Comparison of ENCODE assay signal across 11 mouse cellular contexts in the genomic region with DNA sequence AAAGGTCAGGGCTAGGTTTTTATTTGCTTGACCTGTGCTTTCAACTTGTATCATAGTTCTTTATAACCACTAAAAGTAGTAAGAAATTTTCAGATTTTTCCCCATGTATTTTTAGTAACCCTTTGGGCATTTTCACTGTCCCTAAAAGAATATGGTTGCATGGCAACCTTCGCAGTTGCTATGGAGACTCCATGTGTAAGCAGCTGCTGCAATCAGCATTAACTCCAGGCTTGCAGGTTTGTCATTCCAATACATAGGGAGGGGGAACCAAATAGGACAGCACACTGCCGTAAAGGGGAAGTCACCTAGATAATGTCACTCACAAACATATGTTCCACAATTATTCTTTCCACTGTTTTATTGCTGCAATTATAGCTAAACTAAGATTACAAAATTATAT.
DNase-seq lines count a peak whose midpoint lies in the region; ATAC-seq lines count a peak whose summit lies in the region.
"Had no signal": no experiment of that assay in that cellular context is flagged by ENCODE, and none has a peak within 500 bp of the region (broad histone marks: within the 10 kb centered on the region; RNA-seq: fewer than 3 reads in every experiment).

No protein-coding gene starts in this region.

- ATAC-seq in embryonic facial prominence, embryonic 14.5 days (ENCODE audit: low read depth): peak; percentile 70; the same call in 1 of the 2 replicates
- peak; percentile 94 for ATAC-seq in hindbrain, embryonic 11.5 days (ENCODE audit: low FRiP score)

- DNase-seq in embryonic facial prominence, embryonic 14.5 days (ENCODE audit: low spot score): peak; percentile 34
- DNase-seq in hindbrain, embryonic 11.5 days (ENCODE audit: low spot score): peak; percentile 54
- peak; percentile 39 to 85 for DNase-seq in left cerebral cortex, postnatal 10 days (ENCODE audit: extremely low spot score in 1 of 2, low spot score in 2 of 2)
- peak; percentile 49 for DNase-seq in retina, embryonic 14.5 days (ENCODE audit: low spot score)
- no peak for DNase-seq in gastrocnemius, postnatal 25 days
- DNase-seq in adipocyte (ENCODE audit: low spot score): no peak
- no peak for DNase-seq in B cell, adult 2 months
- DNase-seq in kidney, postnatal 14 days: no peak
- DNase-seq: cerebellum, postnatal 36 days; liver had no signal

- no peak overlapping the region for H3K4me3 ChIP-seq in embryonic facial prominence, embryonic 14.5 days (ENCODE audit: low read depth, low read length)
- H3K4me3 ChIP-seq in hindbrain, embryonic 11.5 days (ENCODE audit: low read depth, low read length): no peak overlapping the region
- H3K4me3 ChIP-seq: heart, embryonic 12.5 days had no signal

- H3K4me2 ChIP-seq in embryonic facial prominence, embryonic 14.5 days (ENCODE audit: low read depth, low read length): no peak overlapping the region
- no peak overlapping the region for H3K4me2 ChIP-seq in hindbrain, embryonic 11.5 days (replicated peaks; ENCODE audit: low read depth, low read length)
- H3K4me2 ChIP-seq: heart, embryonic 12.5 days had no signal

- H3K4me1 ChIP-seq in embryonic facial prominence, embryonic 14.5 days (ENCODE audit: control insufficient read depth, insufficient read depth, low read length): no peaks in the 10 kb centered on the region
- no peaks in the 10 kb centered on the region for H3K4me1 ChIP-seq in hindbrain, embryonic 11.5 days (replicated peaks; ENCODE audit: control insufficient read depth, insufficient read depth, low read length)

- no peaks in the 10 kb centered on the region for H3K36me3 ChIP-seq in embryonic facial prominence, embryonic 14.5 days (ENCODE audit: control insufficient read depth, insufficient read depth, low read length)
- H3K36me3 ChIP-seq in hindbrain, embryonic 11.5 days (ENCODE audit: control insufficient read depth, insufficient read depth, low read length): no peaks in the 10 kb centered on the region
- H3K36me3 ChIP-seq: heart, embryonic 12.5 days had no signal

- intact Hi-C loops in left cerebral cortex, postnatal 10 days (cut with DNase I): loop anchor here (5.0 to 10.0 kb wide), 3 partner anchors 167 to 805 kb away; no protein-coding TSS in a partner anchor

- no peaks in the 10 kb centered on the region for H3K9me3 ChIP-seq in embryonic facial prominence, embryonic 14.5 days (ENCODE audit: control insufficient read depth, low read length)
- no peaks in the 10 kb centered on the region for H3K9me3 ChIP-seq in hindbrain, embryonic 11.5 days (ENCODE audit: control insufficient read depth, low read length)
- H3K9me3 ChIP-seq: heart, embryonic 12.5 days had no signal

- no peaks in the 10 kb centered on the region for H3K27me3 ChIP-seq in embryonic facial prominence, embryonic 14.5 days (replicated peaks; ENCODE audit: control insufficient read depth, insufficient read depth, low read length)
- H3K27me3 ChIP-seq in hindbrain, embryonic 11.5 days (ENCODE audit: control insufficient read depth, insufficient read depth, low read length): no peaks in the 10 kb centered on the region
- H3K27me3 ChIP-seq: heart, embryonic 12.5 days had no signal

- H3K9ac ChIP-seq in embryonic facial prominence, embryonic 14.5 days (ENCODE audit: low read depth, low read length): no peak overlapping the region
- H3K9ac ChIP-seq in hindbrain, embryonic 11.5 days (ENCODE audit: low read depth, low read length): no peak overlapping the region
- H3K9ac ChIP-seq: heart, embryonic 12.5 days had no signal

- no peak overlapping the region for H3K27ac ChIP-seq in embryonic facial prominence, embryonic 14.5 days (replicated peaks; ENCODE audit: low read depth, low read length)
- peak overlapping the region; percentile 36; the same call in 1 of the 2 replicates for H3K27ac ChIP-seq in hindbrain, embryonic 11.5 days (ENCODE audit: low read depth, low read length)

- 43% methylated on average over 2 of the region's 2 CpGs for WGBS in embryonic facial prominence, embryonic 14.5 days
- WGBS in hindbrain, embryonic 11.5 days: 42% methylated on average over 2 of the region's 2 CpGs

Comparison
In these comparisons a context has a peak if more than half of its experiments do, and no peak if none do; other contexts are left out.
1. DNase-seq: peak in embryonic facial prominence, embryonic 14.5 days (single experiment), hindbrain, embryonic 11.5 days (single experiment), left cerebral cortex, postnatal 10 days (2 of 2) and retina, embryonic 14.5 days (single experiment); none in gastrocnemius, postnatal 25 days (single experiment), adipocyte (single experiment), B cell, adult 2 months (0 of 2) and kidney, postnatal 14 days (single experiment).